Comparison of ENCODE assay signal across 13 mouse cellular contexts in the genomic region with DNA sequence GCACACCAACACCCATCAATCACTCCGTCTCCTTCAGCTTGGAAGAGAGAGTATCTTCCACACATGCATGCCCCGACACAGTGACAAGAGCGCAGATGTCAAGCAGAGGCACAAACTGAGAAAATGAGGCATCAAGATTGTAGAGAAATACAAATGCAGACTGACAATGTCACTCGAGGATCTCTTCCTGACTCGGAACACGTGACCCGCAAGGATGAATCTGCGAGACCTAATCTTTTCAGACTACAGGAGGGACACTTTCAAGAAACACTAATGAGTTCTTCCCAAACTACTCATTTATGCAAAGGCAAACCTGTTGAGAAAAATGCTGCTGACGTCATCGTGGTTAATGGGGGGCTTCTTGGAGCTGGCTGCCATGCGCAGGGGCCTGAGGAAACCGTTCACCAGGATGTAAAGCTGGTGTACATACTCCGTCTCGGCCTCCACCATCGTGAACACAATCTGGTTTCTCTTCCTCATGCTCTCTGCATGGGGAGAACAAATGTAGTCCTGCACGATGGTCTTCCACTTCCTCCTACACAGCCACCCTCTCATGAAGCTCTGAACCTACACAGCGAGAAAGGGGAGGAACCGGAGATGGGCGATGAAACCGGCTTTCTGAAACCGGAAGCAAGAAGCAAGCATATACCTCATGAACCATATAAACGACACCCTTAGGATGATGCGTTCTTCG.
DNase-seq lines count a peak whose midpoint lies in the region; ATAC-seq and TF ChIP-seq lines count a peak whose summit lies in the region.
"Had no signal": no experiment of that assay in that cellular context is flagged by ENCODE, and none has a peak within 500 bp of the region (broad histone marks: within the 10 kb centered on the region; RNA-seq: fewer than 3 reads in every experiment).

No protein-coding gene starts in this region.

- WGBS in bone marrow, adult 2 months: 58% methylated on average over 24 of the region's 24 CpGs
- 93% methylated on average over 24 of the region's 24 CpGs for WGBS in midbrain, embryonic 11.5 days
- 95% methylated on average over 24 of the region's 24 CpGs for WGBS in midbrain, embryonic 13.5 days

- no peak for ATAC-seq in midbrain, embryonic 11.5 days (ENCODE audit: low FRiP score)
- ATAC-seq in midbrain, embryonic 13.5 days: no peak

- peaks cover 2% of the 10 kb centered on the region; the same call in 1 of the 2 replicates for H3K4me1 ChIP-seq in bone marrow, adult 2 months (ENCODE audit: control insufficient read depth, insufficient read depth, low read length)
- H3K4me1 ChIP-seq in midbrain, embryonic 11.5 days (ENCODE audit: control insufficient read depth, insufficient read depth, low read length): no peaks in the 10 kb centered on the region
- no peaks in the 10 kb centered on the region for H3K4me1 ChIP-seq in midbrain, embryonic 13.5 days (replicated peaks)
- H3K4me1 ChIP-seq: heart, embryonic 10.5 days; hindbrain, embryonic 15.5 days had no signal

- no peak overlapping the region for H3K9ac ChIP-seq in midbrain, embryonic 11.5 days (ENCODE audit: low read length)
- no peak overlapping the region for H3K9ac ChIP-seq in midbrain, embryonic 13.5 days (replicated peaks)
- H3K9ac ChIP-seq: hindbrain, embryonic 15.5 days; limb, embryonic 13.5 days had no signal

- no peak for TF ChIP-seq POLR2A in bone marrow, adult 2 months (IDR thresholded peaks at IDR 0.05; ENCODE audit: borderline replicate concordance, control insufficient read depth, low read depth, low read length)

- peak overlapping the region; percentile 73 for H3K27ac ChIP-seq in bone marrow, adult 2 months (ENCODE audit: control insufficient read depth, insufficient read depth, low read depth, low read length, poor library complexity)
- H3K27ac ChIP-seq in midbrain, embryonic 11.5 days (ENCODE audit: low read depth, low read length): no peak overlapping the region
- no peak overlapping the region for H3K27ac ChIP-seq in midbrain, embryonic 13.5 days
- H3K27ac ChIP-seq: heart, embryonic 10.5 days; hindbrain, embryonic 15.5 days; limb, embryonic 13.5 days had no signal

- H3K36me3 ChIP-seq in midbrain, embryonic 11.5 days (ENCODE audit: control insufficient read depth, insufficient read depth, low read length): no peaks in the 10 kb centered on the region
- no peaks in the 10 kb centered on the region for H3K36me3 ChIP-seq in midbrain, embryonic 13.5 days
- H3K36me3 ChIP-seq: heart, embryonic 10.5 days; hindbrain, embryonic 15.5 days; limb, embryonic 13.5 days had no signal

- intact Hi-C loops in heart, postnatal 10 days (cut with DNase I): no loop called here

- no peak overlapping the region for H3K4me2 ChIP-seq in midbrain, embryonic 11.5 days
- H3K4me2 ChIP-seq in midbrain, embryonic 13.5 days (replicated peaks): no peak overlapping the region
- H3K4me2 ChIP-seq: hindbrain, embryonic 15.5 days; limb, embryonic 13.5 days had no signal

- H3K4me3 ChIP-seq in bone marrow, adult 2 months (replicated peaks; ENCODE audit: control insufficient read depth, low read depth, low read length): peak overlapping the region; percentile 39
- H3K4me3 ChIP-seq in midbrain, embryonic 11.5 days (ENCODE audit: low read depth, low read length): no peak overlapping the region
- no peak overlapping the region for H3K4me3 ChIP-seq in midbrain, embryonic 13.5 days (replicated peaks)
- H3K4me3 ChIP-seq: heart, embryonic 10.5 days; hindbrain, embryonic 15.5 days; limb, embryonic 13.5 days had no signal

- H3K9me3 ChIP-seq in midbrain, embryonic 11.5 days (ENCODE audit: control insufficient read depth, low read length): no peaks in the 10 kb centered on the region
- no peaks in the 10 kb centered on the region for H3K9me3 ChIP-seq in midbrain, embryonic 13.5 days
- H3K9me3 ChIP-seq: heart, embryonic 10.5 days; hindbrain, embryonic 15.5 days; limb, embryonic 13.5 days had no signal

- no peak for TF ChIP-seq CTCF in bone marrow, adult 2 months (IDR thresholded peaks at IDR 0.05; ENCODE audit: control insufficient read depth, insufficient read depth, low read length)

- DNase-seq in heart, adult 11 months: peak; percentile 91
- no peak for DNase-seq in heart, postnatal 10 days
- peak; percentile 11 to 63 for DNase-seq in natural killer cell, adult 2 months (ENCODE audit: low spot score in 2 of 2)
- DNase-seq in thymus, postnatal 0 days (ENCODE audit: low spot score): peak; percentile 73
- DNase-seq in midbrain, embryonic 11.5 days (ENCODE audit: low spot score, missing footprints): no peak
- DNase-seq in urinary bladder, postnatal 25 days (ENCODE audit: low spot score): no peak
- DNase-seq: adrenal gland, adult 2 months; cerebellum, adult 11 months had no signal

- H3K27me3 ChIP-seq in midbrain, embryonic 11.5 days (ENCODE audit: control insufficient read depth, insufficient read depth, low read length): no peaks in the 10 kb centered on the region
- H3K27me3 ChIP-seq in midbrain, embryonic 13.5 days: no peaks in the 10 kb centered on the region
- H3K27me3 ChIP-seq: hindbrain, embryonic 15.5 days; limb, embryonic 13.5 days had no signal

Comparison
In these comparisons a context has a peak if more than half of its experiments do, and no peak if none do; other contexts are left out.
1. DNase-seq: peak in heart, adult 11 months (single experiment), natural killer cell, adult 2 months (2 of 2) and thymus, postnatal 0 days (single experiment); none in heart, postnatal 10 days (0 of 2), midbrain, embryonic 11.5 days (single experiment) and urinary bladder, postnatal 25 days (single experiment).